Mouse (Mus musculus) bone marrow, adult 2 months (tissue): ENCODE measurements at regions not wholly inside any gene's neighbourhood (a gene's known extent, or its start where the extent isn't known, plus 50 kb on each side); places are given as distances from the start of the nearest gene placed in this dataset.

Experiments used
- H3K27ac ChIP-seq: fragments of 200-500 bp; 2 replicates; pipeline ENCODE4 v1.5.1; 2012; ENCODE audit warnings: low read depth, mild to moderate bottlenecking, control low read depth, inconsistent platforms, low read length; ENCODE audit not compliant: control insufficient read depth, poor library complexity, insufficient read depth
- H3K4me1 ChIP-seq: fragments of 200-500 bp; 2 replicates; pipeline ENCODE4 v1.6.1; 2011; ENCODE audit warnings: low read length; ENCODE audit not compliant: control insufficient read depth, insufficient read depth
- H3K4me3 ChIP-seq: fragments of 200-500 bp; replicated peaks from 2 replicates; pipeline ENCODE3; 2011; ENCODE audit warnings: mild to moderate bottlenecking, low read depth, low read length, control low read depth; ENCODE audit not compliant: control insufficient read depth
- CTCF ChIP-seq: fragments of 200-500 bp; IDR thresholded peaks from 2 replicates; pipeline ENCODE4 v1.5.1; 2011; ENCODE audit warnings: low read length, control low read depth; ENCODE audit not compliant: control insufficient read depth, insufficient read depth
- POLR2A ChIP-seq: fragments of 200-500 bp; IDR thresholded peaks from 2 replicates; pipeline ENCODE4 v1.6.1; 2011; ENCODE audit warnings: low read depth, mild to moderate bottlenecking, control low read depth, low read length, borderline replicate concordance; ENCODE audit not compliant: control insufficient read depth
- WGBS: fragments of 180-500 bp; shearing (Covaris S2); methylation state at CpG from one replicate; pipeline ENCODE4 v1.1.7; 2018; 5-methylcytosine and 5-hydroxymethylcytosine counted together

DNA sequence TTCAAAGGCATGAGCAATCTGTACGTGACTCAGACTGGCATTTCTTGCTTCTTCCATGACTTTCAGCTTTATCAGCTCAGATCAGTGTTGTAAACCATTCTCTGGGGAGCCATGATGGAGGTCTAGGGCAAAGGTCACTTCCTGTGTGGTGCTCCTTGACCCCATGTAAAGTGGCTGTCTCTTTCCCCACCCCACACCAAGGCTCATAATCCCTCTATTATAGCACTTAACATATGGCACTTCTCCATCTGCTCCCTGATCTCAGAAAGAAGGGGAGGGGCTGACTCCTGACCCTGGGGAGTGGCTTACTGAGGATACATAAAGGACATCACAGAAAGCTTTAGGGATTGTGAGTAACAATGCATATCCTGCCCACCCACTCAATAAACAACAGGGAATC, 623.1 kb downstream of the Efnb2 start:
- TF ChIP-seq CTCF: no peak
- no peak for TF ChIP-seq POLR2A
- Histone ChIP-seq H3K4me1 (no peaks in the 10 kb centered on the region), H3K27ac (no peak overlapping the region), H3K4me3 (no peak overlapping the region)
- WGBS: 73% methylated on average over 1 of the region's 1 CpGs

- Histone ChIP-seq H3K27ac (no peak overlapping the region), H3K4me1 (no peaks in the 10 kb centered on the region), H3K4me3 (no peak overlapping the region)
- TF ChIP-seq CTCF: no peak
- 75% methylated on average over 4 of the region's 4 CpGs for WGBS
Observed at GRCm38 (mm10) chr8:8011151-8011550, 649.9 kb downstream of the Efnb2 start.

- WGBS: 39% methylated on average over 2 of the region's 2 CpGs
Observed at GRCm38 (mm10) chr8:7994905-7995304, 666.1 kb downstream of the Efnb2 start.

GRCm38 (mm10) chr8:7988820-7989219, 672.2 kb downstream of the Efnb2 start:
- H3K27ac ChIP-seq: no peak overlapping the region
- no peak overlapping the region for H3K4me3 ChIP-seq
- no peaks in the 10 kb centered on the region for H3K4me1 ChIP-seq
- WGBS: 77% methylated on average over 3 of the region's 3 CpGs
- TF ChIP-seq POLR2A (no peak), CTCF (no peak)

More at GRCm38 (mm10) chr8:7994905-7995304, 666.1 kb downstream of the Efnb2 start:
- H3K4me1 ChIP-seq: no peaks in the 10 kb centered on the region
- TF ChIP-seq POLR2A (no peak), CTCF (no peak)
- no peak overlapping the region for H3K27ac ChIP-seq
- H3K4me3 ChIP-seq: no peak overlapping the region

DNA sequence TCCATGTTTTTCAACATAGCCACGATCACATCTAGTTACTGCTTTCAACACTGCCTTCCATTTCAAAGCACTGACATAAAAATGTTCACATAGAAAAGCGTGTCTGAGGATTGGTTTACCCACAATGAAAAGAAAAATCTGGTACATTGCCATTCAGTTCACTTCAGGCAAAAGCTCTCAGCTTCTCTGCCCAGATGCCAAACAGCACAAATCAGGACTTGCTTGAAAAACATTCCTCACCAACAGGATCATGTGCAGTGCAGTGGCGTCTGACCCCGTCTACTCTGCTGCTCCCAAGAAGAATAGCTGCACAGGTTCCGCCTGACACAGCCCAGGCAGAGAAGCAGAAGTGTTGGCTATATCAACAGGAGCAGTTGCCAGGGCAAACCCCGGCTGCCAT, 684.0 kb downstream of the Efnb2 start:
- no peaks in the 10 kb centered on the region for H3K4me1 ChIP-seq
- H3K4me3 ChIP-seq: no peak overlapping the region
- 76% methylated on average over 6 of the region's 6 CpGs for WGBS
- H3K27ac ChIP-seq: no peak overlapping the region
- TF ChIP-seq CTCF: no peak
- no peak for TF ChIP-seq POLR2A

DNA sequence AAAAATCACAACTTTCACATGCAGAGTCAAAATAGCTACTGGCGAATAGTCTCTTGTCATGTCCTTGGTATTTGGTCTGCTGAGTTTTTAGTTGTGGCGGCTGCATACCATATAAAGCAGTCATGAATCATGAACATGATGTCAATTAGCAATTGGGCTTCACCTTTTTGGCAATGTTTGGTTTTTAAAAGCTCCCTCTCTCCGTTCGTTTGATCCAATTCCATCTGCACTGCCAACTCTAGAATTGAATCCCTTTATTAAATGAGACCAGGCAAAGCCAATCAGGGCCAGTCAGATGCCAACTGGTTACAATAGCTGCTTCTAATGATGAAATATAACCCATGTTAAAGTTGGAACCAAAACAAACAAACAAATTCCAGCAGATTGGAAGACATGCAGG, 687.3 kb downstream of the Efnb2 start:
- 74% methylated on average over 4 of the region's 4 CpGs for WGBS
- Histone ChIP-seq H3K27ac (no peak overlapping the region), H3K4me3 (no peak overlapping the region), H3K4me1 (no peaks in the 10 kb centered on the region)
- TF ChIP-seq POLR2A (no peak), CTCF (no peak)

GRCm38 (mm10) chr8:7964276-7964675, 696.8 kb downstream of the Efnb2 start:
- TF ChIP-seq POLR2A (no peak), CTCF (no peak)
- Histone ChIP-seq H3K4me3 (no peak overlapping the region), H3K4me1 (no peaks in the 10 kb centered on the region), H3K27ac (no peak overlapping the region)
- 83% methylated on average over 2 of the region's 2 CpGs for WGBS

DNA sequence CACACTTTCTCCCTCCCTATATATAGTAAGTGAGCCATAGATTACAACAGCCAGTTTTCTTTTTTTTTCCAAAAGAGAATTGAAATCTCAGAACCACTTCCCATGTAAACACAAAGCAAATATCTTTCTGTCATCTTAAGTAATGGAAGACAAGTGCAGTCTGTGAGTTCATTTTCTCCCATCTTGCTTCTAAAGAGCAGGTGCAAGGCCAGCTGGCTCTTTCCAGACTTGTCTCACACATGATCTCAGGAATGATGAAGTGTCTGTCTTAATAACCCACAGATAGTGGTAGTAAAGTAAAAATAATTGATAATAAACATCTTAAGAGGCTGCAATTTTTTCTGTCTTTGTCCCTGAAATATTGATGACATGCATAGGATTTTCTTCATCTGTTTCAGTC, 704.3 kb downstream of the Efnb2 start:
- Histone ChIP-seq H3K4me1 (no peaks in the 10 kb centered on the region), H3K4me3 (no peak overlapping the region), H3K27ac (no peak overlapping the region)
- no peak for TF ChIP-seq POLR2A

DNA sequence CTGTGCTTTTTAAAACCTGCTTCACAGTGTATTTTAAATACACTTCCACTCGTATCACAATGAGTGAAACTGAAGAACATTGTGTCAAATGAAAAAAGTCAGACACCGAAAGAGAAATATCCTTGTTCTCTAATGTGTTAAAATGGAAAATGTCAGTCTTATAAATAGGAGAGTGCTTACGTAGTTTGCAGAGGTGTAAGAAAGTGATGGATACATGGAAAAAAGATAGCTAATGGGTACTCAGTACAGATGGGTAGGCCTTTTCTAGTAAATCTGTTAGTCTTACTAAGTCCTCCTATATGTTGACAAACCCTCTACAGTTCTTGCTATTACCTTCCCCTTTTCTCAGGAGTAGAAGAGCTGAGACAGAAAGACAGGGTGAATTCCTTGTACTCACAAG, 706.2 kb downstream of the Efnb2 start:
- Histone ChIP-seq H3K27ac (no peak overlapping the region), H3K4me1 (no peaks in the 10 kb centered on the region), H3K4me3 (no peak overlapping the region)
- WGBS: 77% methylated on average over 3 of the region's 3 CpGs
- no peak for TF ChIP-seq CTCF
- TF ChIP-seq POLR2A: no peak
